Mouse (Mus musculus) cerebellum, adult 9-11 months (tissue): ENCODE data around the gene Ube2n.

ENCODE experiments used
- DNase-seq: peaks from one replicate; pipeline ENCODE4 v3.0.0; 2022

Gene Ube2n

GRCm38 (mm10) chr10:95561616-95562015 is 46.7 kb downstream of the Ube2n start:
- no peak for DNase-seq

GRCm38 (mm10) chr10:95562395-95562794 is 47.5 kb downstream of the Ube2n start:
- no peak for DNase-seq

- DNase-seq = peak; percentile 67
Measured at GRCm38 (mm10) chr10:95562859-95563841, 48.2 kb downstream of the Ube2n start.

GRCm38 (mm10) chr10:95563851-95564845 is 49.2 kb downstream of the Ube2n start, which contains the start of gene Nudt4:
Gene Nudt4 (minus strand): TSS chr10:95564146.
- DNase-seq = peak; percentile 86

GRCm38 (mm10) chr10:95565156-95565854 is 50.4 kb downstream of the Ube2n start:
- peak; percentile 24 for DNase-seq

- no peak for DNase-seq
Measured at GRCm38 (mm10) chr10:95566786-95567185, 51.8 kb downstream of the Ube2n start.

- no peak for DNase-seq
Measured at GRCm38 (mm10) chr10:95567550-95567949, 52.6 kb downstream of the Ube2n start.

GRCm38 (mm10) chr10:95568016-95568415 is 53.1 kb downstream of the Ube2n start:
- DNase-seq = no peak

GRCm38 (mm10) chr10:95569441-95569840 is 54.5 kb downstream of the Ube2n start:
- no peak for DNase-seq

GRCm38 (mm10) chr10:95574994-95575393 is 60.0 kb downstream of the Ube2n start:
- no peak for DNase-seq

GRCm38 (mm10) chr10:95575839-95576380 is 61.0 kb downstream of the Ube2n start:
- no peak for DNase-seq

GRCm38 (mm10) chr10:95576876-95577566 is 62.1 kb downstream of the Ube2n start:
- DNase-seq = no peak

GRCm38 (mm10) chr10:95577567-95577950 is 62.6 kb downstream of the Ube2n start:
- DNase-seq = no peak

GRCm38 (mm10) chr10:95585554-95585953 is 70.6 kb downstream of the Ube2n start:
- no peak for DNase-seq

GRCm38 (mm10) chr10:95587509-95588220 is 72.7 kb downstream of the Ube2n start:
- DNase-seq = no peak

- DNase-seq = no peak
Measured at GRCm38 (mm10) chr10:95589196-95589595, 74.3 kb downstream of the Ube2n start.

GRCm38 (mm10) chr10:95590196-95590595 is 75.3 kb downstream of the Ube2n start:
- DNase-seq = no peak

- DNase-seq = no peak
Measured at GRCm38 (mm10) chr10:95591257-95591656, 76.3 kb downstream of the Ube2n start.

GRCm38 (mm10) chr10:95594414-95594813 is 79.5 kb downstream of the Ube2n start:
- DNase-seq = no peak
